9 mouse cellular contexts compared by ENCODE assay signal in genomic region chr1:177531791-177532190, GRCm38 (mm10).
DNase-seq lines count a peak whose midpoint lies in the region; ATAC-seq and TF ChIP-seq lines count a peak whose summit lies in the region.
"Had no signal": no experiment of that assay in that cellular context is flagged by ENCODE, and none has a peak within 500 bp of the region (broad histone marks: within the 10 kb centered on the region; RNA-seq: fewer than 3 reads in every experiment).

No protein-coding gene starts in this region.

- no peak overlapping the region for H3K4me3 ChIP-seq in gastrocnemius, adult 2 months
- H3K4me3 ChIP-seq in heart, adult 2 months, result no peak overlapping the region
- no peak overlapping the region for H3K4me3 ChIP-seq in kidney, embryonic 14.5 days (ENCODE audit: low read length)
- H3K4me3 ChIP-seq in forebrain, embryonic 12.5 days (replicated peaks), result no peak overlapping the region

- H3K4me2 ChIP-seq in kidney, embryonic 14.5 days (replicated peaks; ENCODE audit: low read depth, low read length), result no peak overlapping the region
- H3K4me2 ChIP-seq in forebrain, embryonic 12.5 days, result no peak overlapping the region

- 0 out of 2 replicates have a peak, but pooled peaks have one; percentile 52 for TF ChIP-seq EP300 in heart, adult 2 months (IDR thresholded peaks at IDR 0.05; ENCODE audit: insufficient read depth, low read depth, low read length)

- H3K36me3 ChIP-seq in heart, adult 2 months (ENCODE audit: control insufficient read depth, insufficient read depth, low read length), result peaks cover 2% of the 10 kb centered on the region
- no peaks in the 10 kb centered on the region for H3K36me3 ChIP-seq in kidney, embryonic 14.5 days (ENCODE audit: control insufficient read depth, insufficient read depth, low read length)
- no peaks in the 10 kb centered on the region for H3K36me3 ChIP-seq in forebrain, embryonic 12.5 days (replicated peaks)

- DNase-seq in gastrocnemius, adult 2 months, result no peak
- no peak for DNase-seq in gastrocnemius, postnatal 36 days
- peak in 1 of 2 experiments; percentile 39 for DNase-seq in heart, adult 2 months
- DNase-seq in lung, postnatal 36 days, result peak; percentile 74
- DNase-seq in layer of hippocampus, postnatal 14 days (ENCODE audit: low spot score in 2 of 2), result no peak
- no peak for DNase-seq in cerebellum, postnatal 4 days (ENCODE audit: low spot score in 2 of 2)
- DNase-seq: gastrocnemius, postnatal 25 days had no signal

- peaks cover 6% of the 10 kb centered on the region for H3K4me1 ChIP-seq in heart, adult 2 months (ENCODE audit: control insufficient read depth, insufficient read depth, low read length)
- H3K4me1 ChIP-seq in kidney, embryonic 14.5 days (ENCODE audit: control insufficient read depth, insufficient read depth, low read length), result no peaks in the 10 kb centered on the region
- H3K4me1 ChIP-seq in forebrain, embryonic 12.5 days, result no peaks in the 10 kb centered on the region

- no peaks in the 10 kb centered on the region for H3K27me3 ChIP-seq in heart, adult 2 months (ENCODE audit: control insufficient read depth, insufficient read depth, low read length)
- H3K27me3 ChIP-seq in kidney, embryonic 14.5 days (ENCODE audit: control insufficient read depth, insufficient read depth, low read length), result no peaks in the 10 kb centered on the region
- no peaks in the 10 kb centered on the region for H3K27me3 ChIP-seq in forebrain, embryonic 12.5 days

- H3K79me2 ChIP-seq in heart, adult 2 months (replicated peaks; ENCODE audit: control insufficient read depth, insufficient read depth, low read length), result no peaks in the 10 kb centered on the region

- 35% methylated on average over 2 of the region's 2 CpGs for WGBS in heart, adult 2 months
- 54% methylated on average over 2 of the region's 2 CpGs for WGBS in kidney, embryonic 14.5 days
- WGBS in forebrain, embryonic 12.5 days, result 93% methylated on average over 2 of the region's 2 CpGs

- peak; percentile 35; the same call in 1 of the 2 replicates for ATAC-seq in kidney, embryonic 14.5 days (ENCODE audit: low FRiP score, low TSS enrichment)
- ATAC-seq in forebrain, embryonic 12.5 days (ENCODE audit: low FRiP score), result no peak

- no peak for TF ChIP-seq CTCF in gastrocnemius, adult 2 months (IDR thresholded peaks at IDR 0.05)
- no peak for TF ChIP-seq CTCF in heart, adult 2 months (IDR thresholded peaks at IDR 0.05)

- intact Hi-C loops in gastrocnemius, adult 2 months (cut with DNase I), result no loop called here
- intact Hi-C loops in gastrocnemius, postnatal 36 days (cut with DNase I), result no loop called here
- intact Hi-C loops in heart, adult 2 months (cut with DNase I), result loop anchor here (5.0 kb wide), 4 partner anchors 59 to 106 kb away; no protein-coding TSS in a partner anchor

- H3K9ac ChIP-seq in heart, adult 2 months (ENCODE audit: low read depth, low read length), result no peak overlapping the region
- no peak overlapping the region for H3K9ac ChIP-seq in kidney, embryonic 14.5 days (ENCODE audit: low read depth, low read length)
- H3K9ac ChIP-seq in forebrain, embryonic 12.5 days, result no peak overlapping the region

- no peak for TF ChIP-seq POLR2A in heart, adult 2 months (IDR thresholded peaks at IDR 0.05; ENCODE audit: insufficient read depth, low read depth, low read length)

- peak overlapping the region; percentile 31; the same call in 1 of the 2 replicates for H3K27ac ChIP-seq in gastrocnemius, adult 2 months
- peak overlapping the region; percentile 61 for H3K27ac ChIP-seq in heart, adult 2 months
- no peak overlapping the region for H3K27ac ChIP-seq in kidney, embryonic 14.5 days (ENCODE audit: low read depth, low read length)
- H3K27ac ChIP-seq in forebrain, embryonic 12.5 days, result no peak overlapping the region

- no peaks in the 10 kb centered on the region for H3K9me3 ChIP-seq in kidney, embryonic 14.5 days (ENCODE audit: control insufficient read depth, low read length)
- no peaks in the 10 kb centered on the region for H3K9me3 ChIP-seq in forebrain, embryonic 12.5 days

Comparison
In these comparisons a context has a peak if more than half of its experiments do, and no peak if none do; other contexts are left out.
1. H3K27ac ChIP-seq: peak in gastrocnemius, adult 2 months (single experiment) and heart, adult 2 months (single experiment); none in kidney, embryonic 14.5 days (single experiment) and forebrain, embryonic 12.5 days (single experiment).